Mouse (Mus musculus) liver, adult 2 months (tissue): ENCODE results near the gene Ankrd44.

Source experiments
- CTCF ChIP-seq: fragments of 200-500 bp; IDR thresholded peaks from 2 replicates; pipeline ENCODE4 v1.5.1; 2011; ENCODE audit warnings: low read depth, low read length, control low read depth
- POLR2A ChIP-seq: fragments of 200-500 bp; IDR thresholded peaks from 2 replicates; pipeline ENCODE4 v1.6.1; 2011; ENCODE audit warnings: low read length, control low read depth; ENCODE audit not compliant: insufficient read depth; ENCODE audit errors: extremely low read depth

DNA sequence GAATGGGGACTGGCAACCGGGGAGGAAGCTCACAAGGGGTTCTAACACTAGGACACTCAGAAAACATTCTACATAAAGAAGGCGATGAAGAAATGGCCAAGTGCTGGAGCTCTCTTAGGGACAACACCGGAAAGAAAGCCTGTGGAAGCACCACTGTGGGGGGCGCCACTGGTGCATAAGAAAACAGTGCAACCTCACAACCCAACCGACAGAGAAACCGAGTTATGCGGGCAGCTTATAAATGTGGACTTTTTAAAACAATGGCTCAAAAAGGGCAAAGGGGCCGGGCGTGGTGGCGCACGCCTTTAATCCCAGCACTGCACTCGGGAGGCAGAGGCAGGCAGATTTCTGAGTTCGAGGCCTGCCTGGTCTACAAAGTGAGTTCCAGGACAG is 117.1 kb downstream of the Ankrd44 start:
- TF ChIP-seq CTCF = no peak
- no peak for TF ChIP-seq POLR2A
